Comparison of ENCODE assay signal across 8 mouse cellular contexts in genomic region chr1:38769920-38770319, GRCm38 (mm10).
A peak's percentile ranks its signal among the peaks of the same experiment; 100 is the strongest.
DNase-seq lines count a peak whose midpoint lies in the region; ATAC-seq and TF ChIP-seq lines count a peak whose summit lies in the region.

No protein-coding gene starts in this region.

- peaks cover 26% of the 10 kb centered on the region for H3K4me1 ChIP-seq in liver, embryonic 12.5 days
- H3K4me1 ChIP-seq in liver, embryonic 13.5 days (replicated peaks), result peaks cover 22% of the 10 kb centered on the region
- H3K4me1 ChIP-seq in small intestine, adult 2 months (ENCODE audit: control insufficient read depth, insufficient read depth, insufficient read length, low read length), result no peaks in the 10 kb centered on the region

- no peak for TF ChIP-seq POLR2A in small intestine, adult 2 months (IDR thresholded peaks at IDR 0.05; ENCODE audit: low read depth, low read length)

- no peak overlapping the region for H3K9ac ChIP-seq in liver, embryonic 12.5 days
- no peak overlapping the region for H3K9ac ChIP-seq in liver, embryonic 13.5 days

- H3K36me3 ChIP-seq in liver, embryonic 12.5 days, result no peaks in the 10 kb centered on the region
- no peaks in the 10 kb centered on the region for H3K36me3 ChIP-seq in liver, embryonic 13.5 days
- H3K36me3 ChIP-seq in small intestine, adult 2 months (ENCODE audit: control insufficient read depth, insufficient read depth, low read length), result no peaks in the 10 kb centered on the region

- DNase-seq in liver (peak; percentile 64), ZHBTc4 (ENCODE audit: low read depth, low spot score) (peak; percentile 65)
- DNase-seq in cerebellum, postnatal 4 days (ENCODE audit: low spot score in 2 of 2), result peak; percentile 67 to 83
- peak; percentile 17 for DNase-seq in liver, embryonic 13.5 days

- 25% methylated on average over 6 of the region's 6 CpGs for WGBS in liver, embryonic 12.5 days (ENCODE audit: insufficient replicate concordance)
- WGBS in liver, embryonic 13.5 days (ENCODE audit: insufficient replicate concordance), result 17% methylated on average over 6 of the region's 6 CpGs
- WGBS in small intestine, adult 2 months, result 32% methylated on average over 6 of the region's 6 CpGs

- no peak for ATAC-seq in liver, embryonic 12.5 days
- peak; percentile 60 for ATAC-seq in inflammation-experienced regulatory T-cells, adult 6 months
- no peak for ATAC-seq in liver, embryonic 13.5 days (ENCODE audit: low read depth)
- no peak for ATAC-seq in erythroblast, adult 5-6 weeks (replicated peaks; ENCODE audit: low FRiP score, poor library complexity, severe bottlenecking)

- TF ChIP-seq CTCF in small intestine, adult 2 months (IDR thresholded peaks at IDR 0.05; ENCODE audit: extremely low read depth, insufficient read length, insufficient replicate concordance, low read depth, low read length), result peak; percentile 42; the same call in 1 of the 2 replicates

- H3K4me2 ChIP-seq in liver, embryonic 12.5 days, result no peak overlapping the region
- no peak overlapping the region for H3K4me2 ChIP-seq in liver, embryonic 13.5 days

- H3K27ac ChIP-seq in liver, embryonic 12.5 days, result no peak overlapping the region
- no peak overlapping the region for H3K27ac ChIP-seq in liver, embryonic 13.5 days
- H3K27ac ChIP-seq in small intestine, adult 2 months (ENCODE audit: insufficient read depth, low read depth, low read length), result no peak overlapping the region

- peaks cover 15% of the 10 kb centered on the region; the same call in 1 of the 2 replicates for H3K27me3 ChIP-seq in liver, embryonic 12.5 days (replicated peaks)
- 0 out of 2 replicates have a peak, but pooled peaks cover 6% of the 10 kb centered on the region for H3K27me3 ChIP-seq in liver, embryonic 13.5 days
- no peaks in the 10 kb centered on the region for H3K27me3 ChIP-seq in small intestine, adult 2 months (ENCODE audit: control insufficient read depth, insufficient read depth, low read length)

- no peaks in the 10 kb centered on the region for H3K9me3 ChIP-seq in liver, embryonic 12.5 days (replicated peaks)
- no peaks in the 10 kb centered on the region for H3K9me3 ChIP-seq in liver, embryonic 13.5 days (replicated peaks)

- no peak overlapping the region for H3K4me3 ChIP-seq in liver, embryonic 12.5 days
- H3K4me3 ChIP-seq in liver, embryonic 13.5 days (replicated peaks), result no peak overlapping the region
- H3K4me3 ChIP-seq in small intestine, adult 2 months (ENCODE audit: low read depth, low read length), result no peak overlapping the region

Comparison
In these comparisons a context has a peak if more than half of its experiments do, and no peak if none do; other contexts are left out.
1. DNase-seq: peak in every context shown above with its lines; median percentile 75 in cerebellum, postnatal 4 days; 65 in ZHBTc4; 64 in liver; 17 in liver, embryonic 13.5 days.